Mouse (Mus musculus) olfactory bulb, adult 2 months (tissue): ENCODE measurements around the gene Herc1. TPM values are rescaled to one million over a fixed set of nuclear protein-coding genes. Genes with fewer than 3 reads are reported as not detected.

Experiments
- H3K27ac ChIP-seq: fragments of 200-500 bp; 2 replicates; pipeline ENCODE4 v1.5.1; 2012; ENCODE audit warnings: low read depth, low read length; ENCODE audit not compliant: insufficient read depth
- H3K4me1 ChIP-seq: fragments of 200-500 bp; 2 replicates; pipeline ENCODE4 v1.6.1; 2012; ENCODE audit warnings: low read length; ENCODE audit not compliant: control insufficient read depth, insufficient read depth
- H3K4me3 ChIP-seq: fragments of 200-500 bp; 2 replicates; pipeline ENCODE4 v1.5.1; 2012; ENCODE audit warnings: mild to moderate bottlenecking, low read depth, low read length, moderate library complexity; ENCODE audit not compliant: insufficient read depth
- CTCF ChIP-seq: fragments of 200-500 bp; IDR thresholded peaks from 2 replicates; pipeline ENCODE4 v1.5.1; 2012; ENCODE audit warnings: low read depth, mild to moderate bottlenecking, low read length, moderate library complexity; ENCODE audit not compliant: insufficient read depth
- POLR2A ChIP-seq: fragments of 200-500 bp; IDR thresholded peaks from 2 replicates; pipeline ENCODE4 v1.6.1; 2012; ENCODE audit warnings: mild to moderate bottlenecking, low read depth, low read length, moderate library complexity; ENCODE audit not compliant: insufficient read depth
- WGBS: fragments of 180-500 bp; shearing (Covaris S2); methylation state at CpG from one replicate; pipeline ENCODE4 v1.1.7; 2018; 5-methylcytosine and 5-hydroxymethylcytosine counted together
- polyA plus RNA-seq: library from polyadenylated mRNA; stranded (reverse); fragments of >200 nt; gene quantifications from 2 replicates; pipeline ENCODE4 v1.2.4, GENCODE M21; 2012; ENCODE audit warnings: low replicate concordance; ENCODE audit not compliant: missing spikeins, insufficient read depth, insufficient read length

Herc1 gene
- polyA plus RNA-seq, 1 experiment: 148 TPM

DNA sequence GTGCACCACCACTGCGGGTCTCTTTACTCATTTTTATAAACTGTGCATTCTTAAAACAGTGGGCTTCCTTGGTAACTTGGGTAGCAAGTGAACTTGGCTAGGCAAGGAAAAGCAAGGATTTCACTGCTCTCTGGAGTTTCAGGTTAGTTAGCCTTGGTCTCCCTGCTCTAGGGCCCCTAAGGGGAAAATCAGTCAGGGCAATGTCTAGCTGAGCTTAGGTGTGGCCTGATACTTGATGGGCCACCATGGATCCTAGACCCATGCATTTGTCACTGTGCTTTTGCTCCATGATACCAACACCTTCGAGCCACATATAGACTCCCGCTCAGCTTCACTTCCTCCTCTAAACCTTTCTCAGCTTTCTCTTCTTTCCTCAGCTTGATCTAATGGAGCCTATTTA, 171.3 kb downstream of the Herc1 start:
- TF ChIP-seq POLR2A (no peak), CTCF (no peak)
- H3K4me3 ChIP-seq: no peak overlapping the region
- H3K27ac ChIP-seq: no peak overlapping the region
- no peaks in the 10 kb centered on the region; the same call in 1 of the 2 replicates for H3K4me1 ChIP-seq
- 97% methylated on average over 3 of the region's 3 CpGs for WGBS

DNA sequence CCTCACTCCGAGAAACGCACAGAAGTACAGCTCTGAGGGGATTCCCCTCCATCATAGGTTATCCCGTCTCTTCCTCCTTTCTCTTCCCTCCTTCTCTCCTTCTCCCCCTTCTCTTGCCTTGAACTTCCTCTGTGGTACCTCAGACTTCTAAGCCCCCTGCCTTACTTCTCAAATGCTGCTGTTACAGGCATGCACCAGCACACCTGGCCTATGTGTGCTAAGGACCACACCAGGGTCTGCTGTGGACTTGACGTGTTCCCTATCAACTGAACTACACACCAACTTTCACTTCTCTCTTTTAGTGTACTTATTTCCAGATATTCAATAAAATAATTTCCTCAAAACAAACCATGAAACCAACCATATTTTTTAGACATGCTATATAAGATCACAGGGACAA, 192.5 kb downstream of the Herc1 start:
- Histone ChIP-seq H3K4me1 (no peaks in the 10 kb centered on the region), H3K4me3 (no peak overlapping the region), H3K27ac (no peak overlapping the region)
- WGBS: 79% methylated on average over 4 of the region's 4 CpGs
- TF ChIP-seq POLR2A (no peak), CTCF (no peak)

Other genes with a start within 250 kb of the Herc1 start
- gene Snx1, start 223.9 kb upstream of the Herc1 start, polyA plus RNA-seq: not detected in 2 replicates
- gene Ciao2a, start 223.8 kb upstream of the Herc1 start, polyA plus RNA-seq: not detected in 2 replicates
- gene Dapk2, start 192.2 kb upstream of the Herc1 start, polyA plus RNA-seq: not detected in 2 replicates
- not detected in 2 replicates for gene Fbxl22, start 164.1 kb downstream of the Herc1 start, polyA plus RNA-seq
- gene Usp3, start 242.7 kb downstream of the Herc1 start, polyA plus RNA-seq: 943 TPM in 1 of 2 replicates, not detected in the other